Mouse (Mus musculus) heart, postnatal 0 days (tissue): ENCODE measurements around the gene Mthfsd.

Experiments used
- CTCF ChIP-seq: IDR thresholded peaks from 2 replicates; pipeline ENCODE4 v1.5.1; 2016; ENCODE audit warnings: antibody characterized with exemption, control low read depth, low read depth
- EP300 ChIP-seq: IDR thresholded peaks from 2 replicates; pipeline ENCODE4 v1.6.1; 2016; ENCODE audit warnings: antibody characterized with exemption, low read depth

DNA sequence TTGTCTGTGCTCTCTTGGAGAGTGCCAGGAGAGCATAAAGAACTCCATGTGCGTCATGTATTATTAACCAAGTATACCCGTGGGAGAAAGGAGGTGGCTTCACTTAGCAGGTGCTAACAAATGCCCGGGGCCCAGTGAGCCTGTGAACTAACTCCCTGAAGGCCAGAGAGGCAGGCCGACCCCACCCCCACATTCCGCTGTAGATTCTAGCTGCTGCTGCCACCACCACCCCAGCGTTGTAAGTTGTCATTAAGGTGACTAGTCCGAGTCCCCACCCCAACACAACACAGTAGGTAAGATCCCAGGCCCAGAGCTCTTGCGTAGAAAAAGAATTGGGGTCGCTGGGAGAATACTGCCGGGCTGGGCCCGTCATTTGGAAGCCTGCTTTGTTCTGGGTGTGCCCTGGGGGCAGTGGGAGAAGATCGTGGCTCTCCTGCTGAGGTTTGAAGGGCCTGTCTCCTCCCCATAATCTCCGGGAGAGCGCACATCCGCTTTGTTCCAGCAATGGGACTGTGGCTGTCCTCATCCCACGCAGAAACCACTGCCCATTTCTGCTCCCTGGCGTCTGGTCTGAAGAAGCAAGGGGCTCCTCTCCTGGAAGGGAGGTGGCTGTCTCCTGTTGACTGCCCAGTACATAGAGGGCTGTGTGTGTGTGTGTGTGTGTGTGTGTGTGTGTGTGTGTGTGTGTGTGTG lies 16.5 kb upstream of the Mthfsd start:
- TF ChIP-seq CTCF: no peak
- no peak for TF ChIP-seq EP300
